Mouse (Mus musculus): ENCODE results near the gene Babam2. TPM values are rescaled to one million over a fixed set of nuclear protein-coding genes. Genes with fewer than 3 reads are reported as not detected.
"Not testable (repeated sequence)": the region's sequence is repeated elsewhere in the genome, so short reads cannot be mapped to it uniquely, and the experiment has no call there.

Babam2 gene
- polyA plus RNA-seq, 1 experiment from 2014 or later: 53.2 TPM

DNA sequence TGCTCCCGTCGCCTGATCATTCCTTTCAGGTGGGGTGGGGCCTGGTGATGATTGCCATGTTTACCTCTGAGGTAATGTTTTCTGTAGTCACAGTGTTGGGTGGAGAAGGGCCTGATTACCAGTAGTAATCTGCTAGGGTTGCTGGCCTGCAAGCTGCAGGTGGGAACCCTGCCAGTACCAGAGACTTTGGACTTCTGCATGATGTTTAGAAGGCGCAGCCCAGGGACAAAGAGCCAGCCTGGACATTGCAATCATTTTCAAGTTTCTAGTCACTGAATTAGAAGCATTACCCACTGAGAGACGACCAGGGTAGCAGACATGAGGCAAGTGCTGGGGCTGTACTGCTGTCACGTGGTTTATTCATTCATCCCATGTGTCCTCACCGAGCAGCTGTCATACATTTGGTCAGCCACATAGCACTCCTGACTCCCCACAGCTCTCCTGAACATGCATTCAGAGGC is 270.6 kb downstream of the Babam2 start:
- Histone ChIP-seq H3K9me3 (no peaks in the 10 kb centered on the region), H3K9ac (no peak overlapping the region), H3K4me3 (no peak overlapping the region), H3K36me3 (replicated peaks) (no peaks in the 10 kb centered on the region), H3K27me3 (replicated peaks) (no peaks in the 10 kb centered on the region), H3K4me1 (no peaks in the 10 kb centered on the region), H3K4me2 (no peak overlapping the region), H3K27ac (no peak overlapping the region)
- no peak for ATAC-seq (replicated peaks)
- 76% methylated on average over 6 of the region's 6 CpGs for WGBS

DNA sequence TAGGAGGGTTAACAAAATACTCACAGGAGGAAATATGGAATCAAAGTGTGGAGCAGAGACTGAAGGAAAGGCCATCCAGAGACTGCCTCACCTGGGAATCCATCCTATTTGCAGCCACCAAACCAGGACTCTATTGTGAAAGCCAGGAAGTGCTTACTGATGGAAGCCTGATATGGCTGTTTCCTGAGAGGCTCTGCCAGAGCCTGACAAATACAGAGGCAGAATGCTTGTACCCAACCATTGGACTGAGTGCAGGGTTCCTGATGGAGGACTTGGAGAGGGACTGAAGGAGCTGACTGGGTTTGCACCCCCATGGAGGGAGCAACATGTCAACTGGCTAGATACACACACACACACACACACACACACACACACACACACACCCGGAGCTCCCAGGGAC is 274.9 kb downstream of the Babam2 start:
- not testable (repeated sequence) for H3K9me3 ChIP-seq; H3K4me2 ChIP-seq; ATAC-seq (replicated peaks); H3K4me1 ChIP-seq; H3K36me3 ChIP-seq (replicated peaks); H3K9ac ChIP-seq; H3K4me3 ChIP-seq; H3K27me3 ChIP-seq (replicated peaks); H3K27ac ChIP-seq
- WGBS: 100% methylated on average over 1 of the region's 1 CpGs

DNA sequence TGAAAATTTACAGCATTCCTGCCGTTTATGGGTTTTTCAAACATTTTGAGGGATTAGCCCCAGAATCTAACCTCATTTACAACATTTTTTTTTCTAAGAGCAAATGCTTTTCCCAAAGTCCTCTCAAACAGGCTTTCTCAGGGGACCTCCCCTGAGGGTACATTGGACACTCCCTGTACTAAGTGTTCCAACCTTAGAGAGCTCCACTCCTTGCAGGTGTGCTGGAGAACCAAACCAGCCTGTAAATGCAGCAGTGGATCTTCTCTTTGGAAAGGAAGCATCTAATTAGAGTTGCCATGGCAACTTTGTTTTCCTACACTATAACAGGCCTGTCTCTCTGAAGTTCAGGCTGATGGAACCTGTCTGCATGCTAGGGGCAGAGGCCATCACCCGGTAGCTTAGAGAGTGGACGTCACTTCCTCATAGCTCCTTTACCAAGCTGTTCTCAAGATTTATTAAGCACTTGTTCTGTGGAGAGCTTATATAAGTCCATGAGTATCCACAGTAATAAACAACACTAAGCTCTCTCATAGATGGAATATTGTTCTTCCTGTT is 277.2 kb downstream of the Babam2 start:
- ATAC-seq (replicated peaks): no peak
- Histone ChIP-seq H3K4me1 (peaks cover 5% of the 10 kb centered on the region; the same call in 1 of the 2 replicates), H3K36me3 (replicated peaks) (no peaks in the 10 kb centered on the region), H3K9me3 (no peaks in the 10 kb centered on the region), H3K9ac (no peak overlapping the region), H3K4me2 (no peak overlapping the region), H3K27ac (no peak overlapping the region), H3K4me3 (no peak overlapping the region), H3K27me3 (replicated peaks) (no peaks in the 10 kb centered on the region)
- WGBS: 70% methylated on average over 3 of the region's 3 CpGs

DNA sequence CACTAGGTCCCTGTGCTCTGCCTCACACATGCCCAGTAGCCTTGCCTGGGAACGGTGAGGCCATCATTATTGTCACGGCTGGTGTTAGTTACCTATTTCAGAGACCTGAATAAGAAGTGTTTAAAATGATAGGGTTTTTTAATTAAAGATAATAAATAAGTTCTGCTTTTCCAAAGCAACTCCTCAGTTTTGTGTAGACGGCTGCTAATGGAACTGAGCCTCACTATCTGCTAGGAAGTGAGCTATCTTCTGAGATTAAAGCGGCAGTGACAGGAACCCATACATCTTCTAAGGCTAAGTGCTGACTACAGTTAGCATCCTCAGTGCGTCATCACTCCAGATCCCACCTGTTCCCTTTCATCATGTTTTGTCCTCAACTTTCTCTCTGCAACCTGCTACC is 284.6 kb downstream of the Babam2 start:
- Histone ChIP-seq H3K9ac (no peak overlapping the region), H3K4me3 (no peak overlapping the region), H3K27me3 (replicated peaks) (no peaks in the 10 kb centered on the region), H3K4me2 (no peak overlapping the region), H3K9me3 (no peaks in the 10 kb centered on the region), H3K27ac (no peak overlapping the region), H3K4me1 (no peaks in the 10 kb centered on the region), H3K36me3 (replicated peaks) (no peaks in the 10 kb centered on the region)
- WGBS: 94% methylated on average over 5 of the region's 5 CpGs
- ATAC-seq (replicated peaks): no peak

DNA sequence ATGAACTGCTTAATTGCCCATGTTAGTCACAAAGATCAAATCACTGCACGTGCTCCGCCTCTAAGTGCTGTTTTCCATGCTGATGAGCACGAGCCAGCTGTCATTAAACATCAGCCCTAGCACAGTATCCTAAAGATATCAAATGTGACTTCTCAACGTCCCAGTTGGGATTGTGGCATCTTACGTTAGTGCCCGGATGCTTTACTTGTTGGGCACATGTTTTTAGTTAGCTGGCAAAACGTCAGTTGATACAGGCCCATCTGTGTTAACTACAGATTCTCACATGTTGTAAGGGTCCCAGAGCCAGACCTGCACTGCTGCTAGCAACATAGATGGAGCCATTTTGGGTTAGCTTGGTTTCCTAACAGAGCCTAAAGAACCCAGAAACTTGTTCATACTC is 285.7 kb downstream of the Babam2 start:
- Histone ChIP-seq H3K9ac (no peak overlapping the region), H3K4me1 (no peaks in the 10 kb centered on the region), H3K36me3 (replicated peaks) (no peaks in the 10 kb centered on the region), H3K4me3 (no peak overlapping the region), H3K4me2 (no peak overlapping the region), H3K9me3 (no peaks in the 10 kb centered on the region), H3K27ac (no peak overlapping the region), H3K27me3 (replicated peaks) (no peaks in the 10 kb centered on the region)
- WGBS: 88% methylated on average over 7 of the region's 7 CpGs
- no peak for ATAC-seq (replicated peaks)

DNA sequence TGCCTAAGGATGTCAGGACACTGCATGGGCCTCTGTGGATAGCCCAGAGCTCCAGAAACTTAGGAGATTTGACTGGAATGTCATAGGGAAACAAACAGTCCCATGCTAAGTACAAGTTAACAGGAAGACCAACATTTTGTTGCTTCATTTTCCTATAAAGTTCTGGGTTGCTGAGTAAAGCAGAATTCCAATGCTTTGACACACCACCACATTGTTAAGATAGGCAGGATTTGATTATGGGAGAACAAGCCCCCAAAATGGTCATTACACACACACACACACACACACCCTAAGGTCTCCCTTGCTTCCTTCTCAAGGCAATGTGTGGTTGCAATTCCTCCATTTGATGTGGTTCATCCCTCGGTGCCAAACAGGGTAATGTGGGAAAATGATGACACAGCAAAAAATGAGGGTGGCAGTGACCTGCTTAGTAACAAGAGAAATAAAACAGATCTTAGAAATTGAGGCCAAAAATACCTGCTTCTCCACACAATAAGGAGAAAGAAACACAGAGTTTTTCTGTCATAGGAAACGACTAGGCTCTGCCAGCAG is 286.4 kb downstream of the Babam2 start:
- H3K4me2 ChIP-seq: no peak overlapping the region
- no peak overlapping the region for H3K4me3 ChIP-seq
- H3K36me3 ChIP-seq (replicated peaks): no peaks in the 10 kb centered on the region
- no peak overlapping the region for H3K9ac ChIP-seq
- WGBS: 94% methylated on average over 2 of the region's 2 CpGs
- no peaks in the 10 kb centered on the region for H3K4me1 ChIP-seq
- H3K9me3 ChIP-seq: no peaks in the 10 kb centered on the region
- no peaks in the 10 kb centered on the region for H3K27me3 ChIP-seq (replicated peaks)
- H3K27ac ChIP-seq: no peak overlapping the region
- no peak for ATAC-seq (replicated peaks)

DNA sequence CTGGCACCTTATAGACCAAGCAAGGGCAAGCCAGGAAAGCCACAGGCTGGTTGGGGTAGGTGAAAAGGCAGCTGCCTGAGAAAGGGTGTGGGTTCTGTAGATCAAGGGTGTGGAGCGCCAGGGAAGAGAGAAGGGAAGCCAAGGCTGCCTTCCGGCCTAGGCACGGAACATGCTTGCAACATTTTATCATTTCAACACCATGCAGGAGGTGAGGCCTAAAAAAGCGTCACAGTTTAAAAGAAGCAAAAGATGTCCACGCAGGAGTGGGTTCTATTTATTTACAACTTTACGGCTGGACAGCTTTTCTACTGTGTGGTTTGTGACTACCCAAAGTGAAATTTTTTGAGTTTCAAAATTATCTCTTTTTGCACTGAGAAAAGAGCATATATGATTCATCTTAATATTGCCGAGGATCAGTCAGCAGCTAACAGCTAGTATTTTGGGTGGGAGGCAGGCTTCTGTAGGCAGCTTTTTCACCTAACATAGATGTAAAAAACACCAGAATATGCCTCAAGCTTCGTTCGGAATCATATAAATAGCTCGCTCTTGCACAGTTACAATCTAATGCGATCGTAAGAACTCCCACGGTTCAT is 287.0 kb downstream of the Babam2 start:
- 88% methylated on average over 13 of the region's 13 CpGs for WGBS
- no peaks in the 10 kb centered on the region for H3K27me3 ChIP-seq (replicated peaks)
- H3K4me3 ChIP-seq: no peak overlapping the region
- ATAC-seq (replicated peaks): no peak
- no peaks in the 10 kb centered on the region for H3K36me3 ChIP-seq (replicated peaks)
- no peak overlapping the region for H3K4me2 ChIP-seq
- H3K4me1 ChIP-seq: no peaks in the 10 kb centered on the region
- no peaks in the 10 kb centered on the region for H3K9me3 ChIP-seq
- H3K9ac ChIP-seq: no peak overlapping the region
- H3K27ac ChIP-seq: no peak overlapping the region

DNA sequence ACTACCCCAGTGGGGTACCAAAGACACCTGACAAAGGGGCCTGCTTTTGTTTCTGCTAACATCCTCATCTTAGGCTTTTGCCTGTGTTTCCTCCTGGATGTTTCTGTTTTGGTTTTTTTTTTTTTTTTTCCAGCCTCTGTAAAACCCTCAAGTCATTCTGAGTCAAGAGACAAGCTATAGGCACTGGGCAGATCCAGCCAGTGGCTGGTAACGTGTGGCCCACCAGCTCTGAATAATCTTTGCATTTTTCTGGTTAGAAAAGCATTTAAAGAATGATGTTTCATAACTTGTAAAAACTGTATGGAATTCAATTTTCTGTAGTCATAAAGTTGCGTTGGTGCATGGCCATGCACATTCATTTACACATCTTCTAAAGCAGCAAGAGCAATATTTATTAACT is 287.5 kb downstream of the Babam2 start:
- Histone ChIP-seq H3K9ac (no peak overlapping the region), H3K27me3 (replicated peaks) (no peaks in the 10 kb centered on the region), H3K4me1 (no peaks in the 10 kb centered on the region), H3K4me3 (no peak overlapping the region), H3K36me3 (replicated peaks) (no peaks in the 10 kb centered on the region), H3K9me3 (no peaks in the 10 kb centered on the region), H3K27ac (no peak overlapping the region), H3K4me2 (no peak overlapping the region)
- WGBS: 82% methylated on average over 2 of the region's 2 CpGs
- ATAC-seq (replicated peaks): no peak

DNA sequence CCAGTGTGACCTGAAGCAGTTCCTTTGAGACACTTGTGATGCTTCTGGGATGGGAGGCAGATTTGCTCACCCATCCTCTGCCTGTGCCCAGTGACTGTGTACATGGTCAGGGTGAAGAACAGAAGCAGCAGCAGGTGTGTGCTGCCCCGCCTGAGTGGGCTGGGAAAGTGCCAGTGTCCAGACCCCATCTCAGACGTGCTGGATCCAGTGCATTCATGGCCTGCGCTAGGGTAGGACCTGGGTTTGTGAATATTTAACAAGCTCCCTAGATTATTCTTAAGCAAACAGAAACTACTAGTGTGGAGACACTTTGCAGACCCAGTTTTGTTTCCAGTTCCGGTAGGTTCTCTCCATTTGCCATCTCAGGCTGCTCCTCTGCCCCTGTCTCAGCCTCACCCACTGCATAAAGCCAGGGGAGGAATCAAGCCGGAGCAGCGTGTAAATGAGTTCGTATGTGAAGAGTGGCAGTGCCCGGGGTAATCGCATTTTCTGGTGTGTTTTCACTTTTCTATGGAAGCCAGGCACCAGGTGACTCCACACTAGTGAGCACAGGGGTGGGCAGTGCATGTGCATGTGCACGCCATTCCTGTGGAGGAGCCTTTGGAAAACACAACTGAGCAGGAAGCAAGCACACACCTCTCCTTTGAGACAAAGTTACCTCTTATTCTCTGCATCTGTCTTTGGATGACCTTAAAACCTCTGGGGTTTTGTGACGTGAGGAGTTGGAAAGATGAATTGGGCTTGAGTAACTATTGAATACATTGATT is 290.2 kb downstream of the Babam2 start:
- Histone ChIP-seq H3K27me3 (replicated peaks) (no peaks in the 10 kb centered on the region), H3K9ac (no peak overlapping the region), H3K27ac (no peak overlapping the region), H3K4me2 (no peak overlapping the region), H3K4me3 (no peak overlapping the region), H3K9me3 (no peaks in the 10 kb centered on the region), H3K4me1 (no peaks in the 10 kb centered on the region), H3K36me3 (replicated peaks) (no peaks in the 10 kb centered on the region)
- WGBS: 94% methylated on average over 11 of the region's 11 CpGs
- no peak for ATAC-seq (replicated peaks)

DNA sequence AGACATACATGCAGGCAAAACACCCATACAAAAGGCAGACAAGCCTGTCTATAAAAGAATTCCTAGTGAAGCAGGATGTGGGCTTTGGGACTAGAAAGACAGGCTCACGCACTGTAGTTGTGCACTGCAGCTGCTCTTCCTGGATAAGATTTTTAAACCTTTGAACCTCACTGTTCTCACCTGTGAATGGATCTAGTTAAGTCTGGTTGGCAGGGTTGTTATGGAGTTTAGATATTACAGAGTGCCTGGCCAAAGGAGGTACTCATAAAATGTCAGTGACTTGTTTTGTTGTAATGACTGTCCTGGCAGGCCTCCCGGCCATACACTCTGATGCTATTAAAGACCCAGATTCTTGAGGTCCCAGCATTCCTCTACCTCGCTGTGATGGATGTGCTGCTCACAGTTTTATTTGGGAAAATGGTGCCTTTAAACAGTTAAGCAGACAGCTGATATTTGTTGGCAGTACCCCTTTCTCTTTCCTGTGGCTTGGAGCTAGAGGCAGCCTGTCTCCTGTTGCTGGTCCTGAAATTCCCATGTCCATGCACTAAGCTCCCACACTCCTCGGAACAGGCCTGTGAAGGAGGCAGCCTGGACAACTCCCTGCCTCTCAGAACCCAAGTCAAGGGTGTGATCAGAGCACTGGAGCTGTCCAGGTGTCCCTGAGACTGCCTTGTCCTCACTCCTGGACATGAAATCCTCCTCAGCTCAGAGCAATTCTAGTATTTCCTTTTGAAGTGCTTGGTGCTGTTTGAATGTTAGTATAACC is 299.9 kb downstream of the Babam2 start:
- Histone ChIP-seq H3K9me3 (no peaks in the 10 kb centered on the region), H3K9ac (no peak overlapping the region), H3K4me1 (no peaks in the 10 kb centered on the region), H3K27me3 (replicated peaks) (no peaks in the 10 kb centered on the region), H3K36me3 (replicated peaks) (no peaks in the 10 kb centered on the region), H3K4me3 (no peak overlapping the region), H3K27ac (no peak overlapping the region), H3K4me2 (no peak overlapping the region)
- ATAC-seq (replicated peaks): no peak
- WGBS: 79% methylated on average over 4 of the region's 4 CpGs

DNA sequence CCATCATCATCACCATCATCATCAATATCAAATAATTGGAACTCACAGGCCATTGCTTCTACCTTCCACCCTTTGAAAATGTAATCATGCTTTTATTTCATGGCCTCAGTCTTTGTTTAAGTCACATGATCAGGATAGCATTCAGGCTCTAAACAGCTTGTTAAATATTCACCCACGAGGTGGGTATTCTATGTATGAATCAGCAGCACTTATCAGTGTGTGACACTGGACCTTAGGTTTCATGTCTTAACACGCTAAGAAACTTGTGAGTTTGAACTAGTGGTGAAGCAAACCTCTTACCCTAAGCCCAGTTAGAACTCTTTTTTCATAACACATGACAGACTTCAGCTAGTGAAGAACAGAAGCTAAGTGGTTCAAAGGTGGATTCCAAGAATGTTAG is 301.3 kb downstream of the Babam2 start:
- H3K9ac ChIP-seq: no peak overlapping the region
- no peak overlapping the region for H3K4me3 ChIP-seq
- H3K4me1 ChIP-seq: no peaks in the 10 kb centered on the region
- H3K36me3 ChIP-seq (replicated peaks): no peaks in the 10 kb centered on the region
- H3K4me2 ChIP-seq: no peak overlapping the region
- no peaks in the 10 kb centered on the region for H3K27me3 ChIP-seq (replicated peaks)
- 81% methylated on average over 2 of the region's 2 CpGs for WGBS
- H3K27ac ChIP-seq: no peak overlapping the region
- ATAC-seq (replicated peaks): no peak
- no peaks in the 10 kb centered on the region for H3K9me3 ChIP-seq

DNA sequence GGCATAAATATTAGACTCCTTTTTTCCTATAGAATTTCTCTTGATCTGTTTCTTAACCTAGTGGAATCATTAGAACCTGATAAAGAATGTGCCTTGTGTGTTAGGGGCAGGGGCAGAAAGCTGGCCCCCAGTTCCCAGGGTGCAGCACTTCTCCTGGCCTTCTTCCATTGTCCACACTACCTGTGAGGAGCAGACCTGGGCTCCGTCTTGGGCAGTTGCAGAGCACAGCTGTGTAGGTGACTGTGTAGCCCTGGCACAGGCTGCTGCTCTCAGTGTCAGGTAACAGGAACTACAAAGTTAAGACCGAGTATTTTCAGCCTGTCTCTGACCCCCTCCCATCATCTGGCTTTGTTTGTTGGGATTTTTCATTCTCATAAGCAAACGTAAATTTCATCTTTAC is 302.6 kb downstream of the Babam2 start:
- H3K36me3 ChIP-seq (replicated peaks): no peaks in the 10 kb centered on the region
- no peaks in the 10 kb centered on the region for H3K27me3 ChIP-seq (replicated peaks)
- H3K9ac ChIP-seq: no peak overlapping the region
- no peaks in the 10 kb centered on the region for H3K9me3 ChIP-seq
- H3K4me2 ChIP-seq: no peak overlapping the region
- 79% methylated on average over 3 of the region's 3 CpGs for WGBS
- H3K4me3 ChIP-seq: no peak overlapping the region
- H3K27ac ChIP-seq: no peak overlapping the region
- ATAC-seq (replicated peaks): no peak
- no peaks in the 10 kb centered on the region for H3K4me1 ChIP-seq
